Mouse (Mus musculus) gastrocnemius, adult 2 months (tissue): Measurements from ENCODE around the gene Ddx6. TPM values are rescaled to one million over a fixed set of nuclear protein-coding genes. Genes with fewer than 3 reads are reported as not detected.
A peak's percentile ranks its signal among the peaks of the same experiment; 100 is the strongest.
"Not testable (repeated sequence)": the region's sequence is repeated elsewhere in the genome, so short reads cannot be mapped to it uniquely, and the experiment has no call there.

ENCODE experiments used
- DNase-seq: peaks from one replicate; pipeline ENCODE4 v3.0.0; 2022
- H3K27ac ChIP-seq: fragments of 200-600 bp; 2 replicates; pipeline ENCODE4 v1.8.1; 2022; ENCODE audit warnings: mild to moderate bottlenecking
- H3K4me3 ChIP-seq: fragments of 200-600 bp; 2 replicates; pipeline ENCODE4 v1.8.1; 2022; ENCODE audit warnings: mild to moderate bottlenecking, moderate library complexity
- CTCF ChIP-seq: fragments of 200-600 bp; IDR thresholded peaks from 2 replicates; pipeline ENCODE4 v1.8.1; 2022; ENCODE audit warnings: antibody characterized with exemption, mild to moderate bottlenecking, moderate library complexity
- intact Hi-C: fragments of 180-260 bp; cut with DNase I; formaldehyde crosslinking; loops from one replicate; pipeline ENCODE4 v1.15.1; 2025
- total RNA-seq, 2 experiments: library from RNA; stranded (reverse); gene quantifications; 2 replicates each; pipeline ENCODE4 v1.2.3; 2021

The Ddx6 gene
- total RNA-seq, 2 experiments from 2014 or later = 68.8 to 74.4 TPM

DNA sequence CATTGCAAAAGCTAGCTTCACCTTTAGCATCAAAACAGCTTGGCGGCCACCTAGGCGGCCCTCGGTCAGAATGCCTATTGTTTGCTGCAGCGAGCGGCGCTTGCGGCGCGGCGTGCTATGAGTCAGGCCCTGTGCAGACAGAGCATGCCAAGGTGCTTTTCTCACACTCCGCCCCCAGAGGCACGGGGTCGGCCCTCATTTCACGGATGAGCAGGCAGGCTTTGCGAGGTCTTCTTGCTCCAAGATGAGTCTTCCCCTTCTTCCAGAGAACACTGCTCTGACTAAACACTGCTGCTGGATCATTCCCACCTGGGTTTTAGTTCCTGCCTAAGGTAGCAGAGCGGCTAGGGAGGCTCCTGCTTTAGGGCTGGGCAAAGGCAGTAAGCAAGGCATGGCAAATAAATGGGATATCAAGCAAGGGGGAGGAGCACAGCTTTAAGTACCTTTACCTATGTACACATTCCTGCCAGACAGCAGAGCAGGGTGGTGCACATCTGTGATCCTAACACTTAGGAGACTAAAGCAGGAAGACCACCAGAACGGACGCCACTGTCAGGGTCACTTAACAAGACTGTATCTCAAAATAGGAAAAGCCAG is 5.7 kb upstream of the Ddx6 start:
- H3K4me3 ChIP-seq = peak overlapping the region; percentile 52
- intact Hi-C loops = no loop called here
- DNase-seq = peak; percentile 41
- H3K27ac ChIP-seq = peak overlapping the region; percentile 63
- TF ChIP-seq CTCF = no peak

DNA sequence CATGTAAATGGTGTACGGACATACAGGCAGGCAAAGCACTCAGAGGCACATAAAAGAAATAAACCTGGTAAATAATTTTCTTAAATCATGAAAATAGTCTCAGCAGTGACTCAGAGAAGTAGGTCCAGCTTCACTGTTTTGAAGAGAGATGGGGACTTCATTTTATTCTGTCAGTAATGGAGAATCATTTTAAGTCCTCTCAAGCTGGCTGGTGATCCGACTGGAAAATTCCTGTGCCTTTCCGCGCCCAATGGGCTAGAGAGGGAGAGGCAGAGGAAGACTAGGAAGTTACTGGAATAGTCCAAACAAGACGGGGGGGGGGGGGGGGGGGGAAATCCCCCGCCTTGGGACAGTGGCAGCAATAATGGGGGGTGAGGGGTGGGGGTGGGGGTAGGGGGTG is 5.1 kb upstream of the Ddx6 start:
- peak; percentile 47 for DNase-seq
- TF ChIP-seq CTCF = no peak
- peak overlapping the region; percentile 63 for H3K27ac ChIP-seq
- H3K4me3 ChIP-seq = peak overlapping the region; percentile 52
- intact Hi-C loops = no loop called here

GRCm38 (mm10) chr9:44600801-44601200 is 3.9 kb upstream of the Ddx6 start:
- H3K4me3 ChIP-seq = no peak overlapping the region
- TF ChIP-seq CTCF = no peak
- DNase-seq = peak; percentile 23
- intact Hi-C loops = no loop called here
- no peak overlapping the region for H3K27ac ChIP-seq

- TF ChIP-seq CTCF = no peak
- intact Hi-C loops = no loop called here
- DNase-seq = no peak
- H3K4me3 ChIP-seq = peak overlapping the region; percentile 100
- H3K27ac ChIP-seq = peak overlapping the region; percentile 100
Measured at GRCm38 (mm10) chr9:44602766-44603165, 1.9 kb upstream of the Ddx6 start.

- intact Hi-C loops = loop anchor here (2.0 kb wide), 1 partner anchor 93 kb away; no protein-coding TSS in a partner anchor
- peak overlapping the region; percentile 100 for H3K4me3 ChIP-seq
- no peak for TF ChIP-seq CTCF
- peak; percentile 30 for DNase-seq
- peak overlapping the region; percentile 100 for H3K27ac ChIP-seq
Measured at GRCm38 (mm10) chr9:44603454-44604289, 1.0 kb upstream of the Ddx6 start.

- TF ChIP-seq CTCF = peak; percentile 24
- Histone ChIP-seq H3K27ac (peak overlapping the region; percentile 100), H3K4me3 (peak overlapping the region; percentile 100)
- intact Hi-C loops = loop anchor here (2.0 kb wide), 1 partner anchor 94 kb away; no protein-coding TSS in a partner anchor
- peak; percentile 88 for DNase-seq
Measured at GRCm38 (mm10) chr9:44604290-44604778, 358 bp upstream of the Ddx6 start.

- intact Hi-C loops = loop anchor here (1.0 to 2.0 kb wide), 2 partner anchors 95 to 125 kb away; no protein-coding TSS in a partner anchor
Measured at GRCm38 (mm10) chr9:44605616-44606165, 999 bp downstream of the Ddx6 start.

GRCm38 (mm10) chr9:44606646-44607045 is 2.0 kb downstream of the Ddx6 start:
- no peak for DNase-seq
- Histone ChIP-seq H3K27ac (no peak overlapping the region), H3K4me3 (peak overlapping the region; percentile 100)
- no peak for TF ChIP-seq CTCF
- intact Hi-C loops = no loop called here

More at GRCm38 (mm10) chr9:44605616-44606165, 999 bp downstream of the Ddx6 start:
- H3K27ac ChIP-seq = peak overlapping the region; percentile 100
- TF ChIP-seq CTCF = no peak
- DNase-seq = no peak
- H3K4me3 ChIP-seq = peak overlapping the region; percentile 100

GRCm38 (mm10) chr9:44607306-44607705 is 2.6 kb downstream of the Ddx6 start:
- TF ChIP-seq CTCF = no peak
- Histone ChIP-seq H3K27ac (peak overlapping the region; percentile 20; the same call in 1 of the 2 replicates), H3K4me3 (peak overlapping the region; percentile 100)
- intact Hi-C loops = no loop called here
- DNase-seq = no peak

DNA sequence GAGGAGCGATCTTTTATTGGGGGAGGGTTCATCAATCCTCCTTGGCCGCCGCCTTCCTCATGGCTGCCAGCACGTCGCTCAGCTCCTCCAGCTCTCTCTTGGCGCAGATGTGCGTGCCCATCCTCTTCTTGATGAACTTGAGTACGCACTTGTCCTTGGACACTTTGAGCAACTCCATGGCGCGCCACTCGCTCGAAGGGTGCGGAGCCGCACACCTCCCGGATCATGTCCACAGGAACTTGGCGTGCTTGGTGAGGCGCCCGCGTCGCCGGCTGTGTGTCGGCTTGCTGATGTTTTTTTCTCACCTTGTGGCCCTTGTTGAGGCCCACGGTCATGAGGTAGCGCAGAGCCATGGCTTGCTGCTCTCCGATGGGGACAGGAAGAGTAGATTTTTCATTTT is 5.7 kb downstream of the Ddx6 start:
- intact Hi-C loops = no loop called here
- TF ChIP-seq CTCF = no peak
- H3K27ac ChIP-seq = no peak overlapping the region
- no peak overlapping the region for H3K4me3 ChIP-seq
- no peak for DNase-seq

- intact Hi-C loops, H3K4me3 ChIP-seq, H3K27ac ChIP-seq, DNase-seq: not testable (repeated sequence)
Measured at GRCm38 (mm10) chr9:44613081-44613480, 8.4 kb downstream of the Ddx6 start.

DNA sequence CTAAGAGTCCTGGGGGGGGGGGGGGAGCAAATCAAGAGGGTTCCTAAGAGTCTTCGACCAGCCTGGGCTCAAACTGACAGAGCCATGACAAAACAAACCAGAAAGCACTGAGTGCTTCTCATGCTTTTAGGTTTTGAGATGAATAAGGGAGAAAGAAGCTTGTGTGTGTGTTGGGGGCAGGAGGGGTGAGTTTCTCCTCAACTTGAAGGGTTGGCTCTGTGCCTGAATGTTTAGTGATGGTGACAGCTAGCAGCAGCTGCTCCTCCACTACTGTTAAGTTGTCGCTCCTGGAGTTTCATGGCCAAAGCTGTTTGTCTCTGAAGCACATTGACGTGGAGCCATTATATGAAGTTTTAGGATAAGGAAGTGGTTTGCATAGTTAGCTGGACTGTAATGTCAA is 16.4 kb downstream of the Ddx6 start:
- TF ChIP-seq CTCF = no peak
- intact Hi-C loops = no loop called here
- H3K27ac ChIP-seq = no peak overlapping the region
- no peak overlapping the region for H3K4me3 ChIP-seq
- no peak for DNase-seq

DNA sequence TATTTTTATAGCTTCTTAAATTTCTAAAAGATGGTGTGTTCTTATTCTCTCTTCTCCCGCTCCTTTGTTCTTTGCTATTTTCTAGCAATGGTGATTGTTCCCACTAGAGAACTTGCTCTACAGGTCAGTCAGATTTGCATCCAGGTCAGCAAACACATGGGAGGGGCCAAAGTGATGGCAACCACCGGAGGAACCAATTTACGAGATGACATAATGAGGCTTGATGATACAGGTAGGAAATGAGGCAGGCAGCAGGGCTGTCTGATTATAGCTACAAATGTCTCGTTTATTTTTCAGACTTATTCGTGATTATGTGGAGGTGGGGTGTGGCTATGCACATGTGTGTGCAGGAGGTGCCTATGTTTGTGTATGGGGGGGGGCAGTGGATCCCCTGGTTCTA is 19.7 kb downstream of the Ddx6 start:
- intact Hi-C loops = no loop called here
- no peak for TF ChIP-seq CTCF

More for the DNA sequence above, 19.7 kb downstream of the Ddx6 start:
- H3K27ac ChIP-seq = no peak overlapping the region
- DNase-seq = no peak
- H3K4me3 ChIP-seq = no peak overlapping the region
